ENCODE assay signal across 13 mouse cellular contexts in genomic region chr10:19007897-19008606, GRCm38 (mm10). TPM values are rescaled to one million over a fixed set of nuclear protein-coding genes. Genes with fewer than 3 reads are reported as not detected.
DNase-seq lines count a peak whose midpoint lies in the region; ATAC-seq and TF ChIP-seq lines count a peak whose summit lies in the region.
"Had no signal": no experiment of that assay in that cellular context is flagged by ENCODE, and none has a peak within 500 bp of the region (broad histone marks: within the 10 kb centered on the region; RNA-seq: fewer than 3 reads in every experiment).

No protein-coding gene starts in this region.

- peaks cover 5% of the 10 kb centered on the region for H3K36me3 ChIP-seq in kidney, adult 2 months (ENCODE audit: control insufficient read depth, insufficient read depth, low read length)
- peaks cover 19% of the 10 kb centered on the region; the same call in 1 of the 2 replicates for H3K36me3 ChIP-seq in kidney, embryonic 14.5 days (ENCODE audit: control insufficient read depth, insufficient read depth, low read length)
- H3K36me3 ChIP-seq in thymus, adult 2 months (ENCODE audit: control insufficient read depth, insufficient read depth, low read length), result peaks cover 75% of the 10 kb centered on the region
- H3K36me3 ChIP-seq in myocyte (ENCODE audit: control insufficient read depth, insufficient read depth), result peaks cover 44% of the 10 kb centered on the region
- peaks cover 23% of the 10 kb centered on the region for H3K36me3 ChIP-seq in midbrain, embryonic 10.5 days

- TF ChIP-seq POLR2A in kidney, adult 2 months (IDR thresholded peaks at IDR 0.05; ENCODE audit: low read depth, low read length), result no peak
- no peak for TF ChIP-seq POLR2A in thymus, adult 2 months (IDR thresholded peaks at IDR 0.05; ENCODE audit: control insufficient read depth, extremely low read depth, insufficient read depth, low read length, poor library complexity)
- no peak for TF ChIP-seq POLR2A in myocyte (IDR thresholded peaks at IDR 0.05; ENCODE audit: insufficient read length, low read depth)

- peak; percentile 35 for DNase-seq in kidney, adult 2 months
- no peak for DNase-seq in thymus, adult 2 months
- DNase-seq in thymus, postnatal 25 days, result no peak
- no peak for DNase-seq in layer of hippocampus, adult 11-12 months (ENCODE audit: low spot score)
- DNase-seq in midbrain, embryonic 10.5 days (ENCODE audit: low spot score), result no peak
- DNase-seq: cerebellum, adult 18-20 months; layer of hippocampus, postnatal 36 days; lung, adult 18-20 months; right cerebral cortex, postnatal 25 days had no signal

- 43% methylated on average over 8 of the region's 8 CpGs for WGBS in kidney, adult 2 months
- 80% methylated on average over 8 of the region's 8 CpGs for WGBS in kidney, embryonic 14.5 days
- 95% methylated on average over 8 of the region's 8 CpGs for WGBS in thymus, adult 2 months
- 79% methylated on average over 8 of the region's 8 CpGs for WGBS in midbrain, embryonic 10.5 days

- no peak overlapping the region for H3K4me2 ChIP-seq in kidney, embryonic 14.5 days (replicated peaks; ENCODE audit: low read depth, low read length)
- peak overlapping the region; percentile 44 for H3K4me2 ChIP-seq in myocyte (ENCODE audit: low read depth)
- H3K4me2 ChIP-seq: forebrain, embryonic 13.5 days; kidney, embryonic 15.5 days had no signal

- peaks cover 37% of the 10 kb centered on the region for H3K79me2 ChIP-seq in myocyte (ENCODE audit: control insufficient read depth, insufficient read depth)

- no peak overlapping the region for H3ac ChIP-seq in myocyte (ENCODE audit: control insufficient read depth, insufficient read length)

- peak overlapping the region; percentile 4; the same call in 1 of the 2 replicates for H3K27ac ChIP-seq in kidney, adult 2 months (ENCODE audit: insufficient read depth, low read depth, low read length)
- H3K27ac ChIP-seq in kidney, embryonic 14.5 days (ENCODE audit: low read depth, low read length), result no peak overlapping the region
- peak overlapping the region; percentile 9; the same call in 1 of the 2 replicates for H3K27ac ChIP-seq in thymus, adult 2 months (ENCODE audit: control insufficient read depth, insufficient read depth, low read length)
- no peak overlapping the region for H3K27ac ChIP-seq in midbrain, embryonic 10.5 days (replicated peaks)
- H3K27ac ChIP-seq: forebrain, embryonic 13.5 days; kidney, embryonic 15.5 days had no signal

- ATAC-seq in kidney, embryonic 14.5 days (ENCODE audit: low FRiP score, low TSS enrichment), result no peak
- ATAC-seq: forebrain, embryonic 13.5 days had no signal

- no peaks in the 10 kb centered on the region for H3K9me3 ChIP-seq in kidney, embryonic 14.5 days (ENCODE audit: control insufficient read depth, low read length)
- no peaks in the 10 kb centered on the region for H3K9me3 ChIP-seq in midbrain, embryonic 10.5 days (replicated peaks)
- H3K9me3 ChIP-seq: forebrain, embryonic 13.5 days; kidney, embryonic 15.5 days had no signal

- no peak overlapping the region for H3K9ac ChIP-seq in kidney, embryonic 14.5 days (ENCODE audit: low read depth, low read length)
- H3K9ac ChIP-seq: forebrain, embryonic 13.5 days; kidney, embryonic 15.5 days had no signal

- TF ChIP-seq CTCF in kidney, adult 2 months (conservative IDR thresholded peaks at IDR 0.05; ENCODE audit: insufficient read depth, insufficient read length, low read depth, low read length), result no peak
- no peak for TF ChIP-seq CTCF in thymus, adult 2 months (IDR thresholded peaks at IDR 0.05; ENCODE audit: borderline replicate concordance, control insufficient read depth, extremely low read depth, insufficient read depth, low read length, poor library complexity)

- peaks cover 15% of the 10 kb centered on the region for H3K4me1 ChIP-seq in kidney, adult 2 months (ENCODE audit: control insufficient read depth, insufficient read depth, low read length)
- H3K4me1 ChIP-seq in kidney, embryonic 14.5 days (ENCODE audit: control insufficient read depth, insufficient read depth, low read length), result no peaks in the 10 kb centered on the region
- peaks cover 7% of the 10 kb centered on the region for H3K4me1 ChIP-seq in thymus, adult 2 months (replicated peaks; ENCODE audit: control insufficient read depth, insufficient read depth, low read length)
- H3K4me1 ChIP-seq in midbrain, embryonic 10.5 days, result no peaks in the 10 kb centered on the region; the same call in 1 of the 2 replicates
- H3K4me1 ChIP-seq: forebrain, embryonic 13.5 days had no signal

- H3K27me3 ChIP-seq in kidney, adult 2 months (replicated peaks; ENCODE audit: control insufficient read depth, insufficient read depth, low read length), result no peaks in the 10 kb centered on the region
- no peaks in the 10 kb centered on the region for H3K27me3 ChIP-seq in kidney, embryonic 14.5 days (ENCODE audit: control insufficient read depth, insufficient read depth, low read length)
- H3K27me3 ChIP-seq in thymus, adult 2 months (ENCODE audit: control insufficient read depth, insufficient read depth, low read length), result no peaks in the 10 kb centered on the region
- no peaks in the 10 kb centered on the region for H3K27me3 ChIP-seq in myocyte (ENCODE audit: control insufficient read depth, insufficient read depth, insufficient read length)
- H3K27me3 ChIP-seq in midbrain, embryonic 10.5 days (ENCODE audit: low read depth, poor library complexity, severe bottlenecking), result peaks cover 3% of the 10 kb centered on the region; the same call in 1 of the 2 replicates
- H3K27me3 ChIP-seq: forebrain, embryonic 13.5 days; kidney, embryonic 15.5 days had no signal

- H3K4me3 ChIP-seq in kidney, adult 2 months (ENCODE audit: insufficient read depth, low read depth, low read length), result no peak overlapping the region
- H3K4me3 ChIP-seq in kidney, embryonic 14.5 days (ENCODE audit: low read length), result no peak overlapping the region
- H3K4me3 ChIP-seq in thymus, adult 2 months (ENCODE audit: control insufficient read depth, insufficient read depth, low read length), result no peak overlapping the region
- H3K4me3 ChIP-seq in myocyte, result no peak overlapping the region
- H3K4me3 ChIP-seq in midbrain, embryonic 10.5 days, result no peak overlapping the region
- H3K4me3 ChIP-seq: forebrain, embryonic 13.5 days; kidney, embryonic 15.5 days had no signal

TF ChIP-seq in myocyte, 11 proteins besides CTCF, POLR2A, EP300 and RAD21:
- TF ChIP-seq REST (IDR thresholded peaks at IDR 0.05; ENCODE audit: insufficient read depth, insufficient read length), result no peak

RNA-seq across cellular contexts. Expression of gene Tnfaip3, which starts 7.4 kb away (rescaled TPM):
- polyA plus RNA-seq in kidney, adult 2 months (2012; rRNA removed), result 2.0 and 3.3 TPM in 2 replicates
- polyA plus RNA-seq in kidney, embryonic 14.5 days (2014; fragmentation: Nextera tagmentation; extraction: Ambion mirVana), result 1.1 and 3.5 TPM in 2 replicates
- polyA plus RNA-seq in thymus, adult 2 months (2012; rRNA removed), result 41.0 and 41.8 TPM in 2 replicates
- 8.0 TPM for polyA plus RNA-seq in myocyte (2012; fragmentation: generic; extraction: Trizol)
- 1.3 and 1.8 TPM in 2 replicates for polyA plus RNA-seq in midbrain, embryonic 10.5 days (2016; fragmentation: Nextera tagmentation; extraction: Ambion mirVana)

Comparison
In these comparisons a context has a peak if more than half of its experiments do, and no peak if none do; other contexts are left out.
1. H3K27ac ChIP-seq: peak in kidney, adult 2 months (single experiment) and thymus, adult 2 months (single experiment); none in kidney, embryonic 14.5 days (single experiment) and midbrain, embryonic 10.5 days (single experiment).